Mouse (Mus musculus): ENCODE results near the gene Trim45.

DNA sequence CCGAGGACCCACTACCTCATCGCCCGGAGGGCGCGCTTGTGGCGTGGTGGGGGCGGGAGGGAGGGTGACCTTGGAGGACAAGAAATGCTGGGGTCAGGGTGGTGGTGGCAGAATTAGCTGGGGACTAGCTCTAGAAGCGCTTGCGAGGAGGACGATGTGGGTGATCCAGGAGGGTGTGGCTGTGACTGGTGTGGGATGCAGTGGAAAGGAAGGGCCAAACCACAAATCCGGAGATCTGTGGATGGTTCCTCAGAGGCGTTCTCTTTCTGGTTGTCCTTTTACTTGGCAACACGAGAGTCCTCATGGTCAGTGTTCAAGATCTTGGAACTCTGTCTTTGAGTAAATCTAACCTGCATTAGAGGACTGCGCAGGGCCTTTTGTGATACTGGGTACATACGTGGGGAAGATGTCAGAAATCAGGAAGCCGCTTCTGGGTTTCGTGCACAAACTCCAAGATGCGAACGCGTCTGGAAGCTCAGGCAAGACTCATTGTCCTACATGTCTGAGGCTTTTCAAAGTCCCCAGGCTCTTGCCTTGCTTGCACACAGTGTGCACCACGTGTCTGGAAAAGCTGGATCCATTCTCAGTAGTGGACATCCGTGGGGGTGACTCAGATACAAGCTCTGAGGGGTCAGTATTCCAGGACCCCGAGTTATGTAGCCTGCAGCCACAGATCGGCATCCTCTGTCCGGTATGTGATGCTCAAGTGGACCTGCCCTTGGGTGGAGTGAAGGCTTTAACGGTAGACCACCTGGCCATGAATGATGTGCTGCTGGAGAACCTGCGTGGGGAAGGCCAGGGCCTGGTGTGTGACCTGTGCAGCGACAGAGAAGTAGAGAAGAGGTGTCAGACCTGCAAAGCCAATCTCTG is 739 bp downstream of the Trim45 start:
- TF ChIP-seq POLR2A (IDR thresholded peaks at IDR 0.05; ENCODE audit: extremely low read depth, insufficient read depth, low read length) (no peak), CTCF (IDR thresholded peaks at IDR 0.05; ENCODE audit: extremely low read depth, insufficient read depth, low read length) (no peak)

All from cortical plate, adult 2 months (tissue).